Mouse (Mus musculus): ENCODE results near the gene Tap1.
"Not testable (repeated sequence)": the region's sequence is repeated elsewhere in the genome, so short reads cannot be mapped to it uniquely, and the experiment has no call there.

The Tap1 gene

DNA sequence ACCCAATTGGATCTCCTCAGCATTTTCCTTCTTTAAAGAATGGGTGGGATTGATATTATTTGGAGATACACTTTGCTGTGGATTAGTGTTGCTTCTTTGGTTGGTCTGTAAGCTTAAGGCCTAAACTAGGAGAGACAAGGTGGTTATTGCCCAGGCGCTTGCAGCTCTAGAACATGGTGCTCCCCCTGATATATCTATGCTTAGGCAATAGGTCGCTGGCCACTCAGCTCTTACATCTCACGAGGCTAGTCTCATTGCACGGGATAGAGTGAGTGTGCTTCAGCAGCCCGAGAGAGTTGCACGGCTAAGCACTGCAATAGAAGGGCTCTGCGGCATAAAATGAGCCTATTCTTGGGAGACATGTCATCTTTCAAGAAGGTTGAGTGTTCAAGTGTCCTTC, 44.7 kb downstream of the Tap1 start:
- not testable (repeated sequence) for DNase-seq (ENCODE audit: inconsistent ontology term)

DNA sequence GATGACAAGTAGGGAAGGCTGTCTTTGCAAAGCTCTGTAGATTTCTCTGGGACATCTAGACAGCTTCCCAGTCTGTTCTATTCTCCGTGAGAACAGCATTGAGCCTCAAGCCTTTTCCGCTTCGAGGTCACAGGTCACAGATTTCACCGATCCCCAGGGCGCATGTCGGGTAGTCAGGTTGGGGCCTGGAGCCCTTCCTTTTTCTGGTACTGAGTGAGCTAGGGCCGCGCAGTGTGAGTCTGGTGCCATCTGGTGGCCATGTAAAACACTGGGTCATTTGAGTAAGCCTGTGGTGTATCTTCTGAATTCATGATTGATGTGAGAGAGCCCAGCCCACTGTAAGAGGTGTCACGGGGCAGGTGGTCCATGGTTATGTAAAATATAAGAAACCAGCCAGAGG, 47.6 kb downstream of the Tap1 start:
- peak; percentile 50 for DNase-seq (ENCODE audit: inconsistent ontology term)

DNA sequence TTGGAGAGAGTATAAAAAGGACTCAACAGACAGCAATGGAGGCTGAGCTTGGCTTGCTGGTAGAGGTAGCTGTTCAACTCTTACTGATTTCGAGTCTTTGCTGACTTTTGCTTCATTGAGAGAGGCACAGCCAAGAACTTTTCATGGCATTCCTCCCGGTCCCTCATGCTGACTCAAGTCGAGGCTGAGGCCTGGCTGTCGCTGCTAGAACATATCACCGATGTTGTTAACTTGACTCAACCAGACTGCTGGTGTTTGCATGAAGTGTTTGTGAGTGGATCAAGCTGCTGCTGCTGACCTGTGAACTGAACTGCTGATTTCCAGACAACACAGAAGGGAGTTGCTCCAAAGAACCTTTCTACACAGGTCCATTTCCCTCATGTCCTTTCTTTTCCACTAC, 49.3 kb downstream of the Tap1 start:
- no peak for DNase-seq (ENCODE audit: inconsistent ontology term)

DNA sequence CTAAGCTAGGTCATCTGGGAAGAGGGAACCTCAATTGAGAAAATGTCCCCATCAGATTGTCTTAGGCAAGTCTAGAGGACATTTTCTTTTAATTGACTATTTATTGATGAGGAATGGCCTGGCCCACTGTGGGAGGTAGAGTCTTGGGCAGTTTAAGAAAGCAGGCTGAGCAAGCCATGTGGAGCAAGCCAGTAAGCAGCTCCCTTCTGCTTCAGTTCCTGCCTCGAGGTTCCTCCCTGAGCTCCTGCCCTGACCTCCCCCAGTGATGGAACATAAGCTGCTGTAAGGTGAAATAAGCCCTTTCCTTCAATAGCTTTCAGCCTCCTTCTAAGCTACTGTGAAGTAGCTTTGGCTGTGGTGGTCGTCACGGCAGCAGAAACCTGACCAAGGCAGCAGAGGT, 50.4 kb downstream of the Tap1 start:
- DNase-seq (ENCODE audit: inconsistent ontology term), result no peak

DNA sequence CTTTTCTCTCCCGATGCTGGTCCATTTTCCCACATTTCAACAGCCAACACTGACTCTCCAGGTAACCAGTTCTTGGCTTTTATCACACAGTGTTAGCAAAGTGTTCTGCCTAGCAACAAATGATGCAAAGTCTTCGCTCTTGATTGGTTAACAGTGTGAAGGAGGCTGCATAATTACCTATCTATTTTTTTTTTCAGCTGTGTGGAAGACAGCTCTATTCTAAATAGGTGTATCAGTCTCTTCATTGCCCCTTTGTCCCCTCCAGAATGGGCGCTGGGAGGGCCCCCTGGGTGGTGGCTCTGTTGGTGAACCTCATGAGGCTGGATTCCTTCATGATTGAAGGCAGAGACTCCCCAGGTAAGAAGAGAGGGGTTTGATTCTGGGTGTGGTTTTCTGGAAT, 51.4 kb downstream of the Tap1 start, which contains the start of gene H2-Ob:
TSS of gene H2-Ob (plus strand) at position 198 of the 400 bp plus-strand sequence.
- DNase-seq (ENCODE audit: inconsistent ontology term), result peak; percentile 63

DNA sequence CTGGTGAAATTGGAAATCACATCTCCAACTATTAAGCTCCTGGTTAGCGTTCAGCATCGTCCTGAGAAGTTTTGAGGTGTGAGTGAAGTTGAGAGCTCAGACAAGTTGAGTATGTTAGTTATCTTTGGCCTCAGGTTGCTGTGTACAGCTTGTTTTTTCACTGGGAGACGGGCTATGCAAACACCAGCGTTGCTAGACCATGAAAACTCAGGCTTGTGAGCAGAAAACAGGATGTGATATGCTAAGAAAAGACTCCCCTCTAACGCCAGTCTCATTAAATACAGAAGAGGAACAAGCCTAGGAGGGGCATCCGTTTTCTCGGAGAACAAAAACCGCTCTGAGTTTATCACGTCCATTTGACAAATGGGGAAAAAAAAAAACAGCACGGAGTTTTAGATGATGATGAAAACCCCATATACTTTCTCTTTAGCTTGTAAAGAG, 52.3 kb downstream of the Tap1 start:
- DNase-seq (ENCODE audit: inconsistent ontology term), result no peak

DNA sequence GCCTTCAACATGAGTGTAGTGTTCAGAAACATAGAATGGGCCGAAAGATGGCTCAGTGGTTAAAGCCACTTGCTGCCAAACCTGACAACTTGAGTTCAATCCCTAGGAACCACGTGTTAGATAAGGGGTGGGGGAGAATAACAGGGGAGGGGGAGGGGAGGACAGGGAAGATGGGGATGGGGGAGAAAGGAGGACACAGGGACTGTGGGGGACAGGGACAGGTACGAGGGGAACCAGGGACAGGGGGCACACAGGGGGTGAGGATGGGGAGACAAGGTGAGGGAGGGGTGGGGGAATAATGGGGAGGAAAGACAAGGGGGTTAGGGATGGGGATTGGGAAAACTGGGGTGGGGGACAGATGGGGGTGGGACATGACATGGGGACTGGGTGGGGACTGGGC, 53.0 kb downstream of the Tap1 start:
- no peak for DNase-seq (ENCODE audit: inconsistent ontology term)

DNA sequence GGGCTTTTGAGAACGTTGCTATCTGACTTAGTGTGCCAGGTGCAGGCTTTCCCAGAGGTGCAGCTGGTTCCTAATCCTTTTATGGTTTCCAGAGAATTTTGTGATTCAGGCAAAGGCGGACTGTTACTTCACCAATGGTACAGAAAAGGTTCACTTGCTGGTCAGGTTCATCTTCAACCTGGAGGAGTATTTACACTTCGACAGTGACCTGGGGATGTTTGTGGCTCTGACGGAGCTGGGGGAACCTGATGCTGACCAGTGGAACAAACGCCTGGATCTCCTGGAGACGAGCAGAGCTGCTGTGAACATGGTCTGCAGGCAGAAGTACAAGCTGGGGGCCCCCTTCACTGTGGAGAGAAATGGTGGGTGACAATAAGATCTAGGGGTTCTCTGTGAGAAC, 53.6 kb downstream of the Tap1 start:
- no peak for DNase-seq (ENCODE audit: inconsistent ontology term)

DNA sequence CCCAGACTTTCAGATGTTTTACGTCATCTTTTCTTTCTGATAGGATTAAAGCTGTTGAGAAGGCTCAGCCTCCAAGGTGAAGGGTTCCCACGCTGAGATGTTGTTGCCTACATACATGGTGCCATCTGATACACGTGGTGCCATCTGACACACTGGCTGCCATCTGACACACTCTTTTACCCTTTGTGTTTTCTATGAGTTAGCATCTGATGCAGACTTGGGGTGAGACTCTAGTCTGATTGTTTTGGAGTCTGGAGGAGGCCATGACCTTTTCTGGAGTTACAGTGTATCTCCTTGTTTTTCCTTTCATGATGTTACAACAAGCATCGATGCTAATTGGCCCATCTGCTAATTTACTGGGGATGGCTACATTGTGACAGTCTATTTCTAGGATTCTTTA, 57.3 kb downstream of the Tap1 start:
- DNase-seq (ENCODE audit: inconsistent ontology term), result no peak
